Mouse (Mus musculus): Measurements from ENCODE around the gene Fam13a. TPM values are rescaled to one million over a fixed set of nuclear protein-coding genes. Genes with fewer than 3 reads are reported as not detected.

The Fam13a gene
- polyA plus RNA-seq, 1 experiment from 2014 or later = 3.8 TPM

- DNase-seq (ENCODE audit: low spot score) = no peak
- no peaks in the 10 kb centered on the region for H3K9me3 ChIP-seq
- H3K4me3 ChIP-seq = no peak overlapping the region
- H3K27ac ChIP-seq (replicated peaks) = no peak overlapping the region
- no peaks in the 10 kb centered on the region for H3K4me1 ChIP-seq
- no peaks in the 10 kb centered on the region for H3K36me3 ChIP-seq (replicated peaks)
- WGBS = 85% methylated on average over 6 of the region's 6 CpGs
- H3K27me3 ChIP-seq (replicated peaks; ENCODE audit: low read depth, poor library complexity, severe bottlenecking) = no peaks in the 10 kb centered on the region
These were observed 103.6 kb downstream of the Fam13a start for GRCm38 (mm10) chr6:58920735-58921134.

GRCm38 (mm10) chr6:58916498-58916897 is 107.9 kb downstream of the Fam13a start:
- 88% methylated on average over 5 of the region's 5 CpGs for WGBS
- no peak overlapping the region for H3K4me3 ChIP-seq
- no peaks in the 10 kb centered on the region for H3K27me3 ChIP-seq (replicated peaks; ENCODE audit: low read depth, poor library complexity, severe bottlenecking)
- no peaks in the 10 kb centered on the region for H3K4me1 ChIP-seq
- H3K36me3 ChIP-seq (replicated peaks) = no peaks in the 10 kb centered on the region
- no peak overlapping the region for H3K27ac ChIP-seq (replicated peaks)
- DNase-seq (ENCODE audit: low spot score) = no peak
- H3K9me3 ChIP-seq = no peaks in the 10 kb centered on the region

- no peak overlapping the region for H3K27ac ChIP-seq (replicated peaks)
- 87% methylated on average over 5 of the region's 5 CpGs for WGBS
- DNase-seq (ENCODE audit: low spot score) = no peak
- H3K4me1 ChIP-seq = no peaks in the 10 kb centered on the region
- no peaks in the 10 kb centered on the region for H3K36me3 ChIP-seq (replicated peaks)
- H3K27me3 ChIP-seq (replicated peaks; ENCODE audit: low read depth, poor library complexity, severe bottlenecking) = no peaks in the 10 kb centered on the region
- no peak overlapping the region for H3K4me3 ChIP-seq
- no peaks in the 10 kb centered on the region for H3K9me3 ChIP-seq
These were observed 110.4 kb downstream of the Fam13a start for GRCm38 (mm10) chr6:58913971-58914370.

GRCm38 (mm10) chr6:58913551-58913950 is 110.8 kb downstream of the Fam13a start:
- Histone ChIP-seq H3K27ac (replicated peaks) (no peak overlapping the region), H3K4me1 (no peaks in the 10 kb centered on the region), H3K27me3 (replicated peaks; ENCODE audit: low read depth, poor library complexity, severe bottlenecking) (no peaks in the 10 kb centered on the region), H3K9me3 (no peaks in the 10 kb centered on the region), H3K4me3 (no peak overlapping the region), H3K36me3 (replicated peaks) (no peaks in the 10 kb centered on the region)
- no peak for DNase-seq (ENCODE audit: low spot score)
- 80% methylated on average over 3 of the region's 3 CpGs for WGBS

- H3K4me3 ChIP-seq = no peak overlapping the region
- peaks cover under 1% of the 10 kb centered on the region; the same call in 1 of the 2 replicates for H3K9me3 ChIP-seq
- DNase-seq (ENCODE audit: low spot score) = no peak
- no peaks in the 10 kb centered on the region for H3K4me1 ChIP-seq
- H3K27ac ChIP-seq (replicated peaks) = no peak overlapping the region
- WGBS = 67% methylated on average over 5 of the region's 5 CpGs
- no peaks in the 10 kb centered on the region for H3K36me3 ChIP-seq (replicated peaks)
- no peaks in the 10 kb centered on the region for H3K27me3 ChIP-seq (replicated peaks; ENCODE audit: low read depth, poor library complexity, severe bottlenecking)
These were observed 111.5 kb downstream of the Fam13a start for GRCm38 (mm10) chr6:58912842-58913241.

GRCm38 (mm10) chr6:58907791-58908190 is 116.6 kb downstream of the Fam13a start:
- peaks cover 6% of the 10 kb centered on the region; the same call in 1 of the 2 replicates for H3K4me1 ChIP-seq
- WGBS = 80% methylated on average over 2 of the region's 2 CpGs

GRCm38 (mm10) chr6:58907336-58907735 is 117.0 kb downstream of the Fam13a start:
- Histone ChIP-seq H3K4me1 (peaks cover 6% of the 10 kb centered on the region; the same call in 1 of the 2 replicates), H3K9me3 (peaks cover 21% of the 10 kb centered on the region), H3K27me3 (replicated peaks; ENCODE audit: low read depth, poor library complexity, severe bottlenecking) (peaks cover 12% of the 10 kb centered on the region), H3K4me3 (peak overlapping the region; percentile 60), H3K27ac (replicated peaks) (no peak overlapping the region), H3K36me3 (replicated peaks) (peaks cover 13% of the 10 kb centered on the region)
- WGBS = 83% methylated on average over 8 of the region's 8 CpGs
- no peak for DNase-seq (ENCODE audit: low spot score)

More at GRCm38 (mm10) chr6:58907791-58908190, 116.6 kb downstream of the Fam13a start:
- peaks cover 21% of the 10 kb centered on the region for H3K9me3 ChIP-seq
- no peak overlapping the region for H3K27ac ChIP-seq (replicated peaks)
- peaks cover 13% of the 10 kb centered on the region for H3K36me3 ChIP-seq (replicated peaks)
- H3K4me3 ChIP-seq = no peak overlapping the region
- H3K27me3 ChIP-seq (replicated peaks; ENCODE audit: low read depth, poor library complexity, severe bottlenecking) = peaks cover 12% of the 10 kb centered on the region
- DNase-seq (ENCODE audit: low spot score) = no peak

- 55% methylated on average over 34 of the region's 34 CpGs for WGBS
- Histone ChIP-seq H3K4me3 (peak within 1 kb of the TSS; percentile 60), H3K4me1 (peaks cover 6% of the 10 kb centered on the region; the same call in 1 of the 2 replicates), H3K36me3 (replicated peaks) (peaks cover 13% of the 10 kb centered on the region), H3K27me3 (replicated peaks; ENCODE audit: low read depth, poor library complexity, severe bottlenecking) (peaks cover 12% of the 10 kb centered on the region), H3K9me3 (peaks cover 21% of the 10 kb centered on the region), H3K27ac (replicated peaks) (no peak within 1 kb of the TSS; the same call in 1 of the 2 replicates)
- DNase-seq (ENCODE audit: low spot score) = peak; percentile 49
These were observed 117.5 kb downstream of the Fam13a start, which contains the start of gene Nap1l5 for GRCm38 (mm10) chr6:58906852-58907261. Gene Nap1l5 (minus strand): TSS chr6:58907076.

- 49% methylated on average over 3 of the region's 3 CpGs for WGBS
- Histone ChIP-seq H3K9me3 (peaks cover 21% of the 10 kb centered on the region), H3K4me3 (no peak overlapping the region), H3K4me1 (peaks cover 6% of the 10 kb centered on the region; the same call in 1 of the 2 replicates), H3K36me3 (replicated peaks) (peaks cover 13% of the 10 kb centered on the region), H3K27ac (replicated peaks) (no peak overlapping the region), H3K27me3 (replicated peaks; ENCODE audit: low read depth, poor library complexity, severe bottlenecking) (peaks cover 12% of the 10 kb centered on the region)
- DNase-seq (ENCODE audit: low spot score) = no peak
These were observed 119.8 kb downstream of the Fam13a start for GRCm38 (mm10) chr6:58904551-58904950.

- H3K27me3 ChIP-seq (replicated peaks; ENCODE audit: low read depth, poor library complexity, severe bottlenecking) = peaks cover 12% of the 10 kb centered on the region
- H3K36me3 ChIP-seq (replicated peaks) = peaks cover 13% of the 10 kb centered on the region
- 32% methylated on average over 8 of the region's 8 CpGs for WGBS
- peaks cover 21% of the 10 kb centered on the region for H3K9me3 ChIP-seq
- no peak overlapping the region for H3K4me3 ChIP-seq
- H3K27ac ChIP-seq (replicated peaks) = no peak overlapping the region
- H3K4me1 ChIP-seq = peaks cover 6% of the 10 kb centered on the region; the same call in 1 of the 2 replicates
- DNase-seq (ENCODE audit: low spot score) = peak; percentile 24
These were observed 121.2 kb downstream of the Fam13a start for GRCm38 (mm10) chr6:58903171-58903570.

GRCm38 (mm10) chr6:58900536-58900935 is 123.8 kb downstream of the Fam13a start:
- DNase-seq (ENCODE audit: low spot score) = no peak
- H3K4me3 ChIP-seq = no peak overlapping the region
- peaks cover 6% of the 10 kb centered on the region; the same call in 1 of the 2 replicates for H3K4me1 ChIP-seq
- no peaks in the 10 kb centered on the region for H3K9me3 ChIP-seq
- 88% methylated on average over 7 of the region's 7 CpGs for WGBS
- no peak overlapping the region for H3K27ac ChIP-seq (replicated peaks)
- H3K36me3 ChIP-seq (replicated peaks) = no peaks in the 10 kb centered on the region
- H3K27me3 ChIP-seq (replicated peaks; ENCODE audit: low read depth, poor library complexity, severe bottlenecking) = no peaks in the 10 kb centered on the region

- no peaks in the 10 kb centered on the region for H3K27me3 ChIP-seq (replicated peaks; ENCODE audit: low read depth, poor library complexity, severe bottlenecking)
- 89% methylated on average over 3 of the region's 3 CpGs for WGBS
These were observed 125.3 kb downstream of the Fam13a start for GRCm38 (mm10) chr6:58899076-58899475.

GRCm38 (mm10) chr6:58896648-58897047 is 127.7 kb downstream of the Fam13a start:
- Histone ChIP-seq H3K4me1 (no peaks in the 10 kb centered on the region), H3K27ac (replicated peaks) (no peak overlapping the region), H3K9me3 (no peaks in the 10 kb centered on the region), H3K36me3 (replicated peaks) (no peaks in the 10 kb centered on the region), H3K4me3 (no peak overlapping the region), H3K27me3 (replicated peaks; ENCODE audit: low read depth, poor library complexity, severe bottlenecking) (no peaks in the 10 kb centered on the region)
- 83% methylated on average over 3 of the region's 3 CpGs for WGBS
- DNase-seq (ENCODE audit: low spot score) = no peak

More at GRCm38 (mm10) chr6:58899076-58899475, 125.3 kb downstream of the Fam13a start:
- Histone ChIP-seq H3K4me3 (no peak overlapping the region), H3K4me1 (peaks cover 6% of the 10 kb centered on the region; the same call in 1 of the 2 replicates), H3K36me3 (replicated peaks) (no peaks in the 10 kb centered on the region), H3K27ac (replicated peaks) (no peak overlapping the region), H3K9me3 (no peaks in the 10 kb centered on the region)
- no peak for DNase-seq (ENCODE audit: low spot score)
